Mouse (Mus musculus): Measurements from ENCODE around the gene 1700067P10Rik.
A peak's percentile ranks its signal among the peaks of the same experiment; 100 is the strongest.

Gene 1700067P10Rik

GRCm38 (mm10) chr17:48089019-48089418 is at the start of gene 1700067P10Rik:
Gene 1700067P10Rik, plus strand, starts transcription at chr17:48089319.
- no peak for DNase-seq (ENCODE audit: low read depth)

GRCm38 (mm10) chr17:48041351-48042287 is 47.5 kb upstream of the 1700067P10Rik start:
- peak; percentile 85 for DNase-seq (ENCODE audit: low read depth)

GRCm38 (mm10) chr17:48043154-48043880 is 45.8 kb upstream of the 1700067P10Rik start:
- peak; percentile 29 for DNase-seq (ENCODE audit: low read depth)

- DNase-seq (ENCODE audit: low read depth) = peak; percentile 90
Measured at GRCm38 (mm10) chr17:48045631-48046030, 43.5 kb upstream of the 1700067P10Rik start.

GRCm38 (mm10) chr17:48051638-48052337 is 37.3 kb upstream of the 1700067P10Rik start:
- DNase-seq (ENCODE audit: low read depth) = no peak

- no peak for DNase-seq (ENCODE audit: low read depth)
Measured at GRCm38 (mm10) chr17:48052338-48053067, 36.6 kb upstream of the 1700067P10Rik start.

- no peak for DNase-seq (ENCODE audit: low read depth)
Measured at GRCm38 (mm10) chr17:48053646-48054045, 35.5 kb upstream of the 1700067P10Rik start.

GRCm38 (mm10) chr17:48055076-48055816 is 33.9 kb upstream of the 1700067P10Rik start:
- DNase-seq (ENCODE audit: low read depth) = no peak

GRCm38 (mm10) chr17:48057382-48057781 is 31.7 kb upstream of the 1700067P10Rik start:
- DNase-seq (ENCODE audit: low read depth) = no peak

- no peak for DNase-seq (ENCODE audit: low read depth)
Measured at GRCm38 (mm10) chr17:48064196-48064843, 24.8 kb upstream of the 1700067P10Rik start.

- DNase-seq (ENCODE audit: low read depth) = no peak
Measured at GRCm38 (mm10) chr17:48065081-48065501, 24.0 kb upstream of the 1700067P10Rik start.

- no peak for DNase-seq (ENCODE audit: low read depth)
Measured at GRCm38 (mm10) chr17:48067083-48067614, 22.0 kb upstream of the 1700067P10Rik start.

GRCm38 (mm10) chr17:48067729-48068128 is 21.4 kb upstream of the 1700067P10Rik start:
- DNase-seq (ENCODE audit: low read depth) = no peak

GRCm38 (mm10) chr17:48080626-48081025 is 8.5 kb upstream of the 1700067P10Rik start:
- DNase-seq (ENCODE audit: low read depth) = no peak

- DNase-seq (ENCODE audit: low read depth) = no peak
Measured at GRCm38 (mm10) chr17:48089446-48089845, 327 bp downstream of the 1700067P10Rik start.

GRCm38 (mm10) chr17:48090305-48090704 is 1.2 kb downstream of the 1700067P10Rik start:
- DNase-seq (ENCODE audit: low read depth) = no peak

- DNase-seq (ENCODE audit: low read depth) = peak; percentile 30
Measured at GRCm38 (mm10) chr17:48093286-48093817, 4.2 kb downstream of the 1700067P10Rik start.

- no peak for DNase-seq (ENCODE audit: low read depth)
Measured at GRCm38 (mm10) chr17:48094820-48095680, 5.9 kb downstream of the 1700067P10Rik start.

GRCm38 (mm10) chr17:48095718-48096121 is 6.6 kb downstream of the 1700067P10Rik start:
- DNase-seq (ENCODE audit: low read depth) = peak; percentile 21
